Mouse (Mus musculus) neural tube, embryonic 11.5 days (tissue): ENCODE results near the gene Gm42517. TPM values are rescaled to one million over a fixed set of nuclear protein-coding genes. Genes with fewer than 3 reads are reported as not detected.
A peak's percentile ranks its signal among the peaks of the same experiment; 100 is the strongest.

Source experiments
- ATAC-seq: fragments of 200-750 bp; cut with Nextera tagmentation; 2 replicates; pipeline ENCODE4 v1.8.0; 2017; ENCODE audit warnings: moderate number of reproducible peaks, mild to moderate bottlenecking, moderate TSS enrichment, moderate library complexity; ENCODE audit not compliant: insufficient read depth, low FRiP score, low TSS enrichment
- DNase-seq: peaks from one replicate; pipeline ENCODE4 v3.0.0-alpha.2; 2015; ENCODE audit warnings: low spot score
- H3K27ac ChIP-seq: fragments of 300-500 bp; sonication (generic); 2 replicates; pipeline ENCODE4 v1.5.1; 2014; ENCODE audit warnings: low read depth, mild to moderate bottlenecking, low read length
- H3K27me3 ChIP-seq: fragments of 300-500 bp; sonication (generic); 2 replicates; pipeline ENCODE4 v1.6.1; 2014; ENCODE audit warnings: mild to moderate bottlenecking, low read length, mixed read lengths; ENCODE audit not compliant: control insufficient read depth, insufficient read depth
- H3K36me3 ChIP-seq: fragments of 300-500 bp; sonication (generic); 2 replicates; pipeline ENCODE4 v1.6.1; 2014; ENCODE audit warnings: mild to moderate bottlenecking, low read length, moderate library complexity, mixed read lengths; ENCODE audit not compliant: control insufficient read depth, insufficient read depth
- H3K4me1 ChIP-seq: fragments of 300-500 bp; sonication (generic); 2 replicates; pipeline ENCODE4 v1.6.1; 2014; ENCODE audit warnings: low read length, mixed read lengths; ENCODE audit not compliant: control insufficient read depth, insufficient read depth
- H3K4me2 ChIP-seq: fragments of 300-500 bp; sonication (generic); 2 replicates; pipeline ENCODE4 v1.6.1; 2014; ENCODE audit warnings: low read depth, mild to moderate bottlenecking, moderate library complexity
- H3K4me3 ChIP-seq: fragments of 300-500 bp; sonication (generic); 2 replicates; pipeline ENCODE4 v1.5.1; 2014; ENCODE audit warnings: low read depth, low read length
- H3K9ac ChIP-seq: fragments of 300-500 bp; sonication (generic); 2 replicates; pipeline ENCODE4 v1.6.1; 2014; ENCODE audit warnings: mild to moderate bottlenecking, low read length
- H3K9me3 ChIP-seq: fragments of 300-500 bp; sonication (generic); 2 replicates; pipeline ENCODE4 v1.6.1; 2016; ENCODE audit warnings: low read length; ENCODE audit not compliant: control insufficient read depth
- WGBS: fragments of 180-500 bp; shearing (Covaris S2); extraction: QIAGEN DNeasy Blood & Tissue Kit; methylation state at CpG from one replicate; pipeline ENCODE4 v1.1.7; 2014; 5-methylcytosine and 5-hydroxymethylcytosine counted together
- polyA plus RNA-seq: library from polyadenylated mRNA; unstranded; fragments of >200 nt; fragmentation: Nextera tagmentation; extraction: Ambion mirVana; gene quantifications from 2 replicates; pipeline ENCODE4 v1.2.1, GENCODE M21; 2014

The Gm42517 gene
- polyA plus RNA-seq, result 0.26 and 0.28 TPM in 2 replicates

DNA sequence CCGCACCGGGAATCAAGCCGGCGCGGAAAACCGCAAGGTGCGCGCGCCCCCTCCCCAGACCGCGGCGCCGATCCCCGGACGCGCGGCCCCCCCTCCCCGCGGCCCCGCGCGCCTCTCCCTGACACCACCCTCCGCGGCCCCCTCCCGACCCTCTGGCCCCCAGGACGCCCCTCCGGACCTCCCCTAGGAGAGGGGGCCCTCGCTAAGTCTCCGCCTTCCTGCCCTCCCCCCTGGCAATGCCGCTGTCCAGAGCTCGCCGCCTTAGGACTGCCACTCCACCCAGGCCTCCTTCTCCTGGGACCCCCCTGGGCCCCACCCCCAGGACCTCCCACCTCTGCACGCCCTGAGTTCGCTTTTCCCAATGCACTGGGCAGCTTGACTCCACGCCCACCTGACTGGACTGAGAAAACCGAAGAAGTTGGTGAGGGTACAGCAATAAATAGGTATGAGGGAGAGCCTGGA, at the start of gene Gm42517:
TSS of gene Gm42517 (minus strand) at position 52 of the 462 bp plus-strand sequence.
- DNase-seq, result peak; percentile 21

DNA sequence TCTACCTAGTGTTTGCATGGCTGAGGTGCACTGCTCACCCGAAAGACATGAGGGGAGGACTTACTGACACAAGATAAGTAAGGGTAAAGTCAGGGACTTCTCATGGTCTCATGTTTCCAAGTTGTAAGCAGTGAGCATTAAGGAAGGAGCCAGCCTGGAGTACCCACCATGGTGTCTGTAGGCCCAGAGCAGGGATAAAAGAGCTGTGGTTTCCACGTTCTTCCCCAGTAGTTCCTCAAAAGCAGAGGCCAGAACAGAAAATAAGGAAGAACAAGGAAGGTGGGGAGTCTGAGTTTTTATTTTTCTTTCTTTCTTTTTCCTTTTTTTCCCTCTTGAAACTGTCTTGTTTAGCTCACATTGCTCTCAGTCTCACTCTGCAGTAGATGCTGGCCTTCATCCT, 47.0 kb upstream of the Gm42517 start:
- H3K9me3 ChIP-seq, result no peaks in the 10 kb centered on the region
- H3K4me1 ChIP-seq, result no peaks in the 10 kb centered on the region
- H3K27ac ChIP-seq, result no peak overlapping the region
- H3K27me3 ChIP-seq, result no peaks in the 10 kb centered on the region
- no peaks in the 10 kb centered on the region for H3K36me3 ChIP-seq
- 70% methylated on average over 2 of the region's 2 CpGs for WGBS
- no peak for ATAC-seq
- H3K4me3 ChIP-seq, result no peak overlapping the region
- H3K9ac ChIP-seq, result no peak overlapping the region
- no peak overlapping the region for H3K4me2 ChIP-seq
- DNase-seq, result no peak

More for the DNA sequence above, at the start of gene Gm42517:
- 0 out of 2 replicates have a peak, but pooled peaks have one; percentile 21 for ATAC-seq
- 1% methylated on average over 12 of the region's 36 CpGs for WGBS
- no peaks in the 10 kb centered on the region for H3K36me3 ChIP-seq
- no peaks in the 10 kb centered on the region for H3K9me3 ChIP-seq
- H3K27ac ChIP-seq, result no peak within 1 kb of the TSS
- peak within 1 kb of the TSS; percentile 52 for H3K4me3 ChIP-seq
- H3K9ac ChIP-seq, result peak within 1 kb of the TSS; percentile 39
- H3K4me2 ChIP-seq, result peak within 1 kb of the TSS; percentile 89
- peaks cover 17% of the 10 kb centered on the region for H3K4me1 ChIP-seq
- H3K27me3 ChIP-seq, result peaks cover 83% of the 10 kb centered on the region

GRCm38 (mm10) chr5:108406977-108407376, 39.3 kb upstream of the Gm42517 start:
- no peak overlapping the region for H3K27ac ChIP-seq
- no peak overlapping the region for H3K9ac ChIP-seq
- no peak overlapping the region for H3K4me3 ChIP-seq
- no peaks in the 10 kb centered on the region for H3K4me1 ChIP-seq
- H3K4me2 ChIP-seq, result no peak overlapping the region
- WGBS, result 81% methylated on average over 2 of the region's 2 CpGs
- ATAC-seq (no peak), DNase-seq (no peak)
- H3K9me3 ChIP-seq, result no peaks in the 10 kb centered on the region
- H3K36me3 ChIP-seq, result no peaks in the 10 kb centered on the region
- no peaks in the 10 kb centered on the region for H3K27me3 ChIP-seq

DNA sequence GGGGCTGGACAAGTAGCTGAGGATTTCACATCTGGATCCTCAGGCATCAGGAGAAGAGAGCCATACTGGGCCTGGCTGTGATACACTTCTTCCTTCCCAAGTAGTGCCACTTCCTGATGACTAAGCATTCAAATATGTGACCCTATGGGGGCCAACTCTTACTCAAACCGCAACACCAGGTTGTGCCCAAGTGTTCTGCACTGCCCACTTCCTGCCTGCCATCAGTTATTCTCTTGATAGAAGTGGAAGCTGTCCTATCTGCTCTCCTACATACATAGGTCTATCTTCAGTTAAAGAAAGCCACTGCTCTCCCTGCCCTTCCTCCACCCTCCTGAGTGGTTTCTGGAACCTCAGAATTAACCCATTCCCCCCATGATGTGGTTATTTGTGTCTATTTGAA, 37.7 kb upstream of the Gm42517 start:
- no peaks in the 10 kb centered on the region for H3K4me1 ChIP-seq
- ATAC-seq (no peak), DNase-seq (no peak)
- no peak overlapping the region for H3K4me2 ChIP-seq
- H3K36me3 ChIP-seq, result no peaks in the 10 kb centered on the region
- 88% methylated on average over 1 of the region's 1 CpGs for WGBS
- no peak overlapping the region for H3K9ac ChIP-seq
- H3K27ac ChIP-seq, result no peak overlapping the region
- no peaks in the 10 kb centered on the region for H3K9me3 ChIP-seq
- no peak overlapping the region for H3K4me3 ChIP-seq
- H3K27me3 ChIP-seq, result no peaks in the 10 kb centered on the region

GRCm38 (mm10) chr5:108403453-108403852, 35.7 kb upstream of the Gm42517 start:
- H3K4me3 ChIP-seq, result no peak overlapping the region
- 76% methylated on average over 4 of the region's 4 CpGs for WGBS
- H3K4me2 ChIP-seq, result no peak overlapping the region
- H3K27ac ChIP-seq, result no peak overlapping the region
- H3K9ac ChIP-seq, result no peak overlapping the region
- H3K27me3 ChIP-seq, result no peaks in the 10 kb centered on the region
- DNase-seq, result no peak
- H3K4me1 ChIP-seq, result no peaks in the 10 kb centered on the region
- no peaks in the 10 kb centered on the region for H3K36me3 ChIP-seq
- no peak for ATAC-seq
- no peaks in the 10 kb centered on the region for H3K9me3 ChIP-seq

GRCm38 (mm10) chr5:108389744-108390143, 22.0 kb upstream of the Gm42517 start:
- ATAC-seq, result no peak
- 75% methylated on average over 3 of the region's 3 CpGs for WGBS

GRCm38 (mm10) chr5:108388201-108388600, 20.5 kb upstream of the Gm42517 start, which contains the start of gene Pde6b:
Gene Pde6b, plus strand, starts transcription at chr5:108388391.
- ATAC-seq (no peak), DNase-seq (no peak)
- no peaks in the 10 kb centered on the region for H3K36me3 ChIP-seq
- H3K27ac ChIP-seq, result no peak within 1 kb of the TSS
- H3K9ac ChIP-seq, result no peak within 1 kb of the TSS
- no peak within 1 kb of the TSS for H3K4me3 ChIP-seq
- 80% methylated on average over 7 of the region's 7 CpGs for WGBS
- no peaks in the 10 kb centered on the region for H3K4me1 ChIP-seq
- no peaks in the 10 kb centered on the region for H3K9me3 ChIP-seq
- H3K4me2 ChIP-seq, result no peak within 1 kb of the TSS
- no peaks in the 10 kb centered on the region for H3K27me3 ChIP-seq

More at GRCm38 (mm10) chr5:108389744-108390143, 22.0 kb upstream of the Gm42517 start:
- Histone ChIP-seq H3K9me3 (no peaks in the 10 kb centered on the region), H3K27me3 (no peaks in the 10 kb centered on the region), H3K4me1 (no peaks in the 10 kb centered on the region), H3K27ac (no peak overlapping the region), H3K9ac (no peak overlapping the region), H3K4me3 (no peak overlapping the region), H3K4me2 (no peak overlapping the region), H3K36me3 (no peaks in the 10 kb centered on the region)
- no peak for DNase-seq

GRCm38 (mm10) chr5:108386449-108386848, 18.7 kb upstream of the Gm42517 start:
- no peak overlapping the region for H3K4me2 ChIP-seq
- H3K9me3 ChIP-seq, result no peaks in the 10 kb centered on the region
- no peaks in the 10 kb centered on the region for H3K27me3 ChIP-seq
- H3K4me1 ChIP-seq, result no peaks in the 10 kb centered on the region
- H3K27ac ChIP-seq, result no peak overlapping the region
- no peak overlapping the region for H3K4me3 ChIP-seq
- no peaks in the 10 kb centered on the region for H3K36me3 ChIP-seq
- DNase-seq, result no peak
- no peak for ATAC-seq
- H3K9ac ChIP-seq, result no peak overlapping the region
- WGBS, result 72% methylated on average over 4 of the region's 4 CpGs

DNA sequence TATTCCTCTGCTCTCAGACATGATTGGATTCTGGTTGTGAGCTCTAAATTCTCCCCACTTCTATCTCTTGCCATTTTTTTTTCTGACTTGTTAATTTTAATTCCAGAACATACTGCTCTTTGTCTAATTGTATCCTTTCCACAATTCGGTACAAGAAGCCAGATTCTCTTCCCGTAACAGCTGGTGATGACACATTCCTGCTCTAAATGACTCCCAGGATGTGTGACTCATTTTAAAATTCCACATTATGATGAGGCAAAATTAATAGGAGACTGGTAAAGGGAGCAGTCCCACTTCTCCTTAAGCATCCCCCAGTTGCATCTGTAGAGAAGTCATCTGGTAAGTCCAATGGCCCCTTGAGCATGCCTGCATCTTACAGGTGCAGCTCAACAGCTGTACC, 17.9 kb upstream of the Gm42517 start:
- Histone ChIP-seq H3K27me3 (no peaks in the 10 kb centered on the region), H3K36me3 (no peaks in the 10 kb centered on the region), H3K9me3 (no peaks in the 10 kb centered on the region), H3K9ac (no peak overlapping the region), H3K27ac (no peak overlapping the region), H3K4me2 (no peak overlapping the region), H3K4me3 (no peak overlapping the region), H3K4me1 (no peaks in the 10 kb centered on the region)
- DNase-seq (no peak), ATAC-seq (no peak)
- WGBS, result 90% methylated on average over 2 of the region's 2 CpGs
